Mouse (Mus musculus) urinary bladder, postnatal 14 days (tissue): Measurements from ENCODE around the gene Fhit.
A peak's percentile ranks its signal among the peaks of the same experiment; 100 is the strongest.
"Not testable (repeated sequence)": the region's sequence is repeated elsewhere in the genome, so short reads cannot be mapped to it uniquely, and the experiment has no call there.

Experiments
- DNase-seq: peaks from one replicate; pipeline ENCODE4 v3.0.0; 2021; ENCODE audit warnings: low spot score

Fhit gene

GRCm38 (mm10) chr14:10917893-10918803 is 243.7 kb downstream of the Fhit start:
- no peak for DNase-seq

- DNase-seq, result no peak
Measured at GRCm38 (mm10) chr14:10908011-10908410, 253.8 kb downstream of the Fhit start.

DNA sequence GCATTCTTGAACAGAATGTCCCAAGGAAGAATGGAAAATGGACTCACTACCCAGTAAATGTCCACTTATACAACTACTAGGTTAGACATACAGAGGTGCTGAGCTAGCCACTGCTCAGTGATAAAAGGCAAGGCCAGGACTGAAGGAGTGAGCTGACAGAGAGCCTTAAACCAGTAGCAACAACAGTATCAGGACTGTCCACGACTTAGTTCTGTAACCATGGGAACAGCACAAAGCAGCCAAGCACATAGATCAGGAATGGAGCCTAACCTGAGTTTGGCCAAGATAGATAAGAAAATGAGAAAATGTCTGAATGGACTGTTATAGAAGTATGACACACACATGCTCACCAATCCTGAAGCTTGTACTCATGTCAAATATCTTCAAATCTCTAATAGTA is 279.1 kb downstream of the Fhit start:
- DNase-seq, result no peak

- DNase-seq, result no peak
Measured at GRCm38 (mm10) chr14:10880749-10881148, 281.1 kb downstream of the Fhit start.

DNA sequence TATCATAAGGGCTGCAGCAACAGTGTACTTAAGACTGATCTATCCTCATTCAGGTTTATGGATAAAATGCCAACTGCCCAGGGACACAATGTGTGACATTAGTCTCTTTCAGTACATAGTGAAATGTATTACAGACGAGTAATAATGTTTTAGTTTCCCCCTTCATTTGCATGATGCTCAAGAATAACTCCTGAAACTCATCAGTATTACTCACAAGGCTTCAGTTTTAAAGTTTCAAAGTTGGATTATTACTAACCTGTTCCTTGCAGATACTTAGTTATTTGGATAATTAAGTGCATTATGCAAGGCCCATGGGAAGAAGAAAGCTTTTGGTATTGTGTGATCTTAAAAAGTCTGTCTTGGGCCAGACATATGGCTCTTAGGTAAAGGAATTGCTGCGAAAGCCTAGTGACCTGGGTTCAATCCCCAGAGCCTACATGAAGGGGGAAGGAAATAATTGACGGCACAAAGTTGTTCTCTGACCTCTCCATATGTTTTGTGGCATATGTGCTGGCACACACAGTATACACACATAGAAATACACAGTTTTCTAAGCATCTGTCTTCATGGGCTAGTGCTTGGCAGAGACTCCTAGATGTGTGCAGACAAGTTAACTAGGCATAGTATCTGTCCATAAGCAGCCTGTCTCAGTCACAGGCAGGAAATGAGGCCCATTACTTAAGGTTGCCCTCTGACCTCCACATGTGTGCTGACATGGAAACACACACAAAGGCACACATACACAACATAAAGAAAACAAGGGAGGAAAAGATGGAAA is 287.1 kb downstream of the Fhit start:
- no peak for DNase-seq

GRCm38 (mm10) chr14:10857606-10858005 is 304.2 kb downstream of the Fhit start:
- no peak for DNase-seq

DNA sequence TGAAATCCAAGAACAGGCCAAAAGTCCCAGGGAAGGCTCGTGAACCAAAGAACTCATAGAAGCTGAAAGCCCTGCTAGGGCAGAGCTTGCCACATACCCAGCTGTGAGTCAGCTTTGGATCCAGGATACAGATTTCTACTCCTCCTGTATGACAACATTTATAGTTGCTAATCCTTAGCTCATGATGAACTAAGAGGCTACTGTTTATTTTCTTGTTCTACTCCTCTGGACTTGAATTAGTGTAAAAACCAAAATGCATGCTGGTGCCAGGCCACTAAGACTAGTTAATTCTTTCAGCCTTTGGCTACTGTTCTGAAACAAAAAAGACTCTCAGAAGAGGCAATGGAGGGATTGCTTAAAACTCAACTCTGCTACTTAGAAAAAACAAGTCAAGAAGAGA is 309.9 kb downstream of the Fhit start:
- no peak for DNase-seq

GRCm38 (mm10) chr14:10836001-10836400 is 325.8 kb downstream of the Fhit start:
- no peak for DNase-seq

- no peak for DNase-seq
Measured at GRCm38 (mm10) chr14:10824819-10825218, 337.0 kb downstream of the Fhit start.

DNA sequence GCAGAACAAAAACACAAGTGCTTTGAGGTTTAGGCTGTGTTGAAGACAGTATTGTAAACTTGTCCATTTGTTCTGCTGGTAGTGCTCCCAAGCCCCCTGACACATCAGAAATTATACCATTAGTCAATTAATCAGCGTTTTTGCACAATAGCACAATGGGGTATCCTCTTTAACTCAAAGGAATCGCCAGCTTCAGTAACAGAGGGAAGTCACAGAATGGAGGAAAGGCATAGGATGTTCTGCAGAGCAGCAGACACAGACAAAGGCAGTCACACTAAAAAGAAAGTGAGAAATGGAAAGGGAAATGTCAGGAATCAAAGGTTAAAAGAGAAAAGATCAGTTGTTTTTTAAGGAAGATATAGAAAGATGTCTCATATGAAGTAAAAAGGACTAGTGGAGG is 348.3 kb downstream of the Fhit start:
- no peak for DNase-seq

- no peak for DNase-seq
Measured at GRCm38 (mm10) chr14:10798489-10799180, 363.2 kb downstream of the Fhit start.

GRCm38 (mm10) chr14:10797595-10797994 is 364.2 kb downstream of the Fhit start:
- no peak for DNase-seq

- DNase-seq, result no peak
Measured at GRCm38 (mm10) chr14:10795498-10796075, 366.2 kb downstream of the Fhit start.

GRCm38 (mm10) chr14:10783929-10784328 is 377.9 kb downstream of the Fhit start:
- no peak for DNase-seq

- no peak for DNase-seq
Measured at GRCm38 (mm10) chr14:10778721-10779120, 383.1 kb downstream of the Fhit start.

- DNase-seq, result not testable (repeated sequence)
Measured at GRCm38 (mm10) chr14:10754883-10755282, 407.0 kb downstream of the Fhit start.

- no peak for DNase-seq
Measured at GRCm38 (mm10) chr14:10738076-10738475, 423.8 kb downstream of the Fhit start.

DNA sequence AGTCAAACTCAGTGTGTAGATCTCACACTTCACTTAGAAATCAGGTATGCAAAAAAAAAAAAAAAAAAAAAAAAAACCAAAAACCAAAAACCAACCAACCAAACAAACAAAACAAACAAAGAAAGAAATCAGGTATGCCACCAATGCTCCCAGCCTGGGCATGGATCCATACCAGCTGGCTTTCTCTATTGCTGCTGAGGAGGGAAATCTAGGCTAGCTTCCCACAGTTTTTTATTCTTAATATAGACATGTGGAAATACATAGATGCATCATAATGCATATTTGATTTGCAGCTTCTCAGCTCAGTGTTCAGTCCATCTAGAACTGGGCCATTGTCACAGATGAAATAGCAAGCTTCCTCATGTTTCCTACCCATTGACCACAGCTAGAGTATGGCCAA is 439.3 kb downstream of the Fhit start:
- no peak for DNase-seq

GRCm38 (mm10) chr14:10712916-10713315 is 448.9 kb downstream of the Fhit start:
- DNase-seq, result peak; percentile 6

GRCm38 (mm10) chr14:10712522-10712881 is 449.3 kb downstream of the Fhit start:
- DNase-seq, result no peak

DNA sequence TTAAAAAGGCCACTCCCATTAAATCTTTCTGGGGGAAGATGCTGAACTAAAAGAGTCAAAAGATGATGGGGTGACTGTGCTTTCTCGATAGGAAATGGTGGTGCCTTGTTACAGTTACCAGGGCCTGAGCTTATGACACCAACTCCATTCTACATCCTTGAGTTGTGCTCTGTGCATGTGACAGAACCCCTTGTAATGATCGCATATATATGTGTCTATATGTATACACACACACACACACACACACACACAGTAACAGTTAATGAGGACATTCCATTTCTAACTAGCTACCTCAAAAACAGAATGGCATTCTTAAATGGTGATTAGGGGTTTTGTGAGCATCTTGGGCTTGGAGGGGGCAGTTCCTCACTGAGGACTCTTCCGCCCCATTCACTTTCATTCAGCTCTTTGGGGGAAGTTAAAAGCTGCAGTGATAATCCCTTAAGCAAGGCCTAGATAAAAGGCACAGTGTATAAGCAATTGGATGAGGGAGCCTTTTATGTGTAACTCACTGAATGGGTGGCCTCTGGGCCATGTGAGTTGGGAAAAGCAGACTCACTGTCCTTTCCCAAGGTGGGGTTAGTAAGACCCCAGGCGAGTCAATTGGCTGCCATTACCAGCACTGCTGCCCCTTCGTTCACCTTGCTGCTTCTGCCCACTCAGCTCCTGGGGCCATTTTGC is 449.9 kb downstream of the Fhit start:
- DNase-seq, result no peak
